Mouse (Mus musculus) heart, embryonic 10.5 days (tissue): ENCODE results near the gene Arpp21. TPM values are rescaled to one million over a fixed set of nuclear protein-coding genes. Genes with fewer than 3 reads are reported as not detected.

ENCODE experiments used
- DNase-seq: peaks from one replicate; pipeline ENCODE4 v3.0.0-alpha.2; 2017; ENCODE audit warnings: low spot score
- H3K27ac ChIP-seq: fragments of 300-500 bp; sonication (generic); 2 replicates; pipeline ENCODE4 v1.5.1; 2016; ENCODE audit warnings: mild to moderate bottlenecking
- H3K27me3 ChIP-seq: fragments of 300-500 bp; sonication (generic); 2 replicates; pipeline ENCODE4 v1.6.1; 2016; ENCODE audit warnings: mild to moderate bottlenecking; ENCODE audit not compliant: poor library complexity, insufficient read depth, severe bottlenecking
- H3K36me3 ChIP-seq: fragments of 300-500 bp; sonication (generic); 2 replicates; pipeline ENCODE4 v1.6.1; 2016; ENCODE audit warnings: mild to moderate bottlenecking, moderate library complexity
- H3K4me1 ChIP-seq: fragments of 300-500 bp; sonication (generic); 2 replicates; pipeline ENCODE4 v1.6.1; 2016; ENCODE audit warnings: mild to moderate bottlenecking
- H3K4me3 ChIP-seq: fragments of 300-500 bp; sonication (generic); 2 replicates; pipeline ENCODE4 v1.5.1; 2016; ENCODE audit warnings: mild to moderate bottlenecking, moderate library complexity
- H3K9me3 ChIP-seq: fragments of 300-500 bp; sonication (generic); 2 replicates; pipeline ENCODE4 v1.6.1; 2016; ENCODE audit warnings: mild to moderate bottlenecking, moderate library complexity
- WGBS: fragments of 180-500 bp; shearing (Covaris S2); methylation state at CpG from one replicate; pipeline ENCODE4 v1.1.7; 2016; 5-methylcytosine and 5-hydroxymethylcytosine counted together
- polyA plus RNA-seq: library from polyadenylated mRNA; unstranded; fragments of >200 nt; fragmentation: Nextera tagmentation; extraction: Ambion mirVana; gene quantifications from 2 replicates; pipeline ENCODE4 v1.2.1, GENCODE M21; 2016

Arpp21 gene
- polyA plus RNA-seq, 1 experiment from 2014 or later: 1.8 TPM

DNA sequence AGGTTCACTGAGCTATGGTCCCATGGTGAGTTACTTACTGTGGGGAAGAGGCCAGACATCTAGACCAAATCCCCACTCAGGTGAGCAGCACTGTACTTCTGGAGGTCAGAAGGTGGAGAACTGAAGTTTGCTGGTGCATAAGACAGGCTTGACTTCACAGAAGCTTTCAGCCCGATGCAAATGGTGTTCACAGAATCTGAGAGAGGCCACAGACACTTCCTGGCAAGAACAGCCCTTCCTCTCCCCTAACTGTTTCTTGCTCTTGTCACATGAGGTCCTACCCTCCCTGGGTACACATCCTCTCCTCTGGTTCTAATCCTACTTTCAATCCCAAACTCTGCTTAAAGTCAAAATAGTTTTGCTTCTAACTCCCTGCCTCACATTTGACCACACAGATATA is 9.2 kb downstream of the Arpp21 start:
- no peaks in the 10 kb centered on the region for H3K36me3 ChIP-seq
- 52% methylated on average over 1 of the region's 1 CpGs for WGBS

DNA sequence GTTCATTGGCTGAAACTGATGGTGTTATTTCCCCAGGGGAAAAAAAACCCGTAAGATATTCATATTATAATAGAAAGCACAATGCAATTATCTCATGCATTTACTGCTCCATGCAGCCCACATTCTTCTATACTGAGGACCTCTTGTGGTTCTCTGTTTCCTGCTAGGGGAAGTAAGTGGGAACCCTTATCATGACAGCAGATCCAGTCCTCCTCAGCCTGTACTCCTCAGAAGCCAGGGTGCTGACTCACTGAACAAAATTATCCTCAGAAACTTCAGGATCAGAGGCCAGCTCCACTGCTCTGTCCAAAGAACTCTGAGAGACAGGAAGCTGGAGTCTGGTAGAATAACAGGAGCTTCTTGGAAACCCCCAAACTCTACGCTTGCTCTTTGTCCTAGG is 10.7 kb downstream of the Arpp21 start:
- Histone ChIP-seq H3K27me3 (no peaks in the 10 kb centered on the region), H3K27ac (no peak overlapping the region), H3K9me3 (no peaks in the 10 kb centered on the region), H3K4me1 (peaks cover 6% of the 10 kb centered on the region; the same call in 1 of the 2 replicates), H3K36me3 (no peaks in the 10 kb centered on the region), H3K4me3 (no peak overlapping the region)
- 66% methylated on average over 2 of the region's 2 CpGs for WGBS
- no peak for DNase-seq

More for the DNA sequence above, 9.2 kb downstream of the Arpp21 start:
- Histone ChIP-seq H3K9me3 (no peaks in the 10 kb centered on the region), H3K4me1 (peaks cover 6% of the 10 kb centered on the region; the same call in 1 of the 2 replicates), H3K4me3 (no peak overlapping the region), H3K27me3 (peaks cover 10% of the 10 kb centered on the region), H3K27ac (no peak overlapping the region)
- DNase-seq: no peak

DNA sequence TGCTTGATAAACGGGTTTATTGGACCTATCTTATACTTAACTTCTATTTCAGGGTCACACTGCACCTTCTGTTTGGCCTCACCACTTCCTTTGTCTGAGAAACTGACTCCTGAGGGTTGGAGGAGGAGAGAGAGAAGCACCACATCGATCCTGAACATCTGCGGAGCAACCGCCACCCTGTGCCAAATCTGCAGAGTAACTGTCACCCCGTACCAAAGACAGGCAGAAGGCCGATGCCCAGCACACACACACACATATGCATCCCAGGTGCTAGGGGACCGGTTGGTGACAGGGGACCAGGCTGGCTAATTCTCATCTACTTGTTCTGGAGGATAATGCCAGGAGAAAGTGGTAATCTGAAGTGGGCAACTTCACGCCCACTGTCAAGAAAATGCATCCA is 16.4 kb downstream of the Arpp21 start:
- Histone ChIP-seq H3K4me3 (no peak overlapping the region), H3K9me3 (no peaks in the 10 kb centered on the region), H3K4me1 (no peaks in the 10 kb centered on the region), H3K27ac (no peak overlapping the region), H3K27me3 (0 out of 2 replicates have a peak, but pooled peaks cover 3% of the 10 kb centered on the region), H3K36me3 (no peaks in the 10 kb centered on the region)
- no peak for DNase-seq
- WGBS: 79% methylated on average over 8 of the region's 8 CpGs

DNA sequence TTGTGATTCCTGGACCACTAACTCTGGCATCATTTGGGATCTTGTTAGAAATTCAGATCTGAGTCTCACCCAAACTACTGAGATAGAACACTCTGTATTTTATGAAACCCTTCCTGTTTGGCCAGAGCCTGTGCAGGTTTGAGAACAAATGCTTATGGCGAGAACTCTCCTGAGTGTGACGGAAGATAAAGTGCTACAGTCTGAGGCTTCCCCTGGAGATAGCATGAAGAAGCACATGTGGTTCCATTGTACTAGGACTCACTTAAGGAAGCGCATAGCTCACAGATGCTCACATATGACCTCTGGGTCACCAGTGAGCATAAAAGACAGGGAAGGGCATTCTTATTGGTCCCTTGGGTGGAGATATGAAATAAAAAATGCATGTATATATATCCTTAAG is 17.5 kb downstream of the Arpp21 start:
- WGBS: 76% methylated on average over 3 of the region's 3 CpGs
- Histone ChIP-seq H3K9me3 (no peaks in the 10 kb centered on the region), H3K36me3 (no peaks in the 10 kb centered on the region), H3K4me3 (no peak overlapping the region), H3K27me3 (0 out of 2 replicates have a peak, but pooled peaks cover 3% of the 10 kb centered on the region), H3K27ac (no peak overlapping the region), H3K4me1 (no peaks in the 10 kb centered on the region)
- no peak for DNase-seq

DNA sequence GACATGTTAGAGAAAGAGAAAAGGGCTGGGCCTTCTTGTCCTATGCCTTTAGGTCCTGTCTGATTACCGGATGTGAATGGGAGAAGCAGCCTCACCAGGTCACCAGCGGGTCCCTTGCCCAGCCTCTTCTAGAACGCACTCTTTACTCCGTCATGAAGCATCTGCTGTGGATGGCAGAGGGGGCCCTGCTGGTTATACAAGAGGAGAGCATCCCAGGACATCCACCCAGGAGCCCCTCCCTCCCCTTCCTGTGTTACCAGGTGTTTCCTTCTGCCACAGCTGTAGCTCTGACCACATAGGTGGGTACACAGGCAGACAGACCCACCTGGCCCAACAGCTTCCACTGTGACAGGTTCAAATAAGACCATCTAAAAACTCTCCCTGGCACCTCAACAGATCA is 18.6 kb downstream of the Arpp21 start:
- no peaks in the 10 kb centered on the region for H3K4me1 ChIP-seq
- no peaks in the 10 kb centered on the region for H3K9me3 ChIP-seq
- no peak overlapping the region for H3K4me3 ChIP-seq
- H3K36me3 ChIP-seq: no peaks in the 10 kb centered on the region
- 82% methylated on average over 4 of the region's 4 CpGs for WGBS
- H3K27ac ChIP-seq: no peak overlapping the region
- 0 out of 2 replicates have a peak, but pooled peaks cover 3% of the 10 kb centered on the region for H3K27me3 ChIP-seq
- DNase-seq: no peak

DNA sequence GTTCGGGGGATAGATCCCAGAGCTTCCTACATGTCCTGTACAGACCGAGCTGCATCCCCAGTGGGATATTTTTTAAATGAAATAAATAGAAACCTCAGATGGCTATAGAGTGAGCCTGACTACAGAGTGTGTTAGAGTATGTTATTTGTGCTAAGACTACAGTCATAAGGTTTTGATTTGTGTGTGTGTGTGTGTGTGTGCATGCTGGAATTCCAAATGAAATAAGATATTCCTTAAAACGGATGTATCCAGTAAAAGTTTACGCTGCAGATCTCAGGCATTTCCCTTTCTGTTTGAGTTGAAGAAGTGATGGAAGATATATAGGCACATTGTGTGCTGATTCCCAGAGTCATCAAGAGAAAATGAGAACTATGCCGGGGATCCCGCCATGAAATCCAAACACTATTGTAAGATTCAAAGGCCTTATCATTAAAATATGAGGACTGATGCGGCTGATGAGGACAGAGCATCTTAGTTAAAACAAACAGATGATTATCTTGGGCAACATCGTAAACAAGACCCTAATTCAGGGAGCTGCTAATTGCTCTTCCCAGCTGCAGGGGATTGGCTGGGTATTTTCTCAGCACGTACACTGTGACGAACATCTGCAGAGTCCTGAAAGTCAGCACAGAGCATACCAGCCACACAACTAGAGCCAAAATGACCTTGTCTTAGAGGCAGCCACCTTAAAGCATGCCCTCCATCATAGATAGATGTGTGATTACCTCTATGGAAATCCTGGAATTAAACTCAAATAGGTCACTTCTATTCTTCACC is 20.5 kb downstream of the Arpp21 start:
- no peak overlapping the region for H3K4me3 ChIP-seq
- WGBS: 72% methylated on average over 10 of the region's 10 CpGs
- H3K4me1 ChIP-seq: no peaks in the 10 kb centered on the region
- no peaks in the 10 kb centered on the region for H3K36me3 ChIP-seq
- DNase-seq: no peak
- 0 out of 2 replicates have a peak, but pooled peaks cover 3% of the 10 kb centered on the region for H3K27me3 ChIP-seq
- no peak overlapping the region for H3K27ac ChIP-seq
- no peaks in the 10 kb centered on the region for H3K9me3 ChIP-seq

DNA sequence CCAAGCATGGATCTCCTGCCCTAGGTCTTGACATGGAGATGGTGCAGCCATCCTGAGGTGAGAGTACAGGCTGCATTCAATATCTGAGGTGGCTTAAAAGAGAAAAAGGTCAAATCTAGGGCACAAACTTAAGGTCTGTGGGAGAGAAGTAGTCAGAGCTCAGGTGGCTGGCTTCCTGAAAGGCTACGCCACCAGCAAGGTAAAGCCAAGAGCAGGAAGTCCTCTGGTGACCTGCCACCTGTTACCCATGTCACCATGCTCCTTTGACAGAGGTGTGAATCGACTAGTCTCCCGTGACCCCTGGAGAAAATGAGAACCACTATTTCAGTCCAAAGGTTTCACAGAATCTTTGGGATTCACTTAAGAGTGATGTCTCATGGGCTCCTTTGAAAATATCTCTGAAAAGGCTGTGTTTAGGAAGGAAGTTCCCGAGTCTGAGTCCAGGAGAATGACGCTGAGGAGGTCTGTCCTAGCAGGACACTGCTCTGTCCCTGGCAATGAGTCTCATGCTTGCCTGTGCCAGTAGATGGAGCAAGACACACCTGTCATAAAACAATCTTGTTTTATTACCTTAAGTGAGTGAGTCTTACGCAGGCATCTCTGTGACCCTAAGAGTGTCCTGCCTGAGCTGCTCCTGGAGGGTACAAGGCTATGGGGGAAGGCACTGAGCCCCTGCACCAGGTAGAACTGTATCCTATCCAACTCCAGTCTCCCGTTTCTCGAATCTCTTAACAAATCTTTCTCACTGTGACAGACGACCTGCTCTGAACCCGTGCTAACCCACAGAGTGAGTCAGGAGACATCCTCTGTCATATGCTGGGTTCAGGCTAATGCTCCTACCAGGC is 22.1 kb downstream of the Arpp21 start:
- no peaks in the 10 kb centered on the region for H3K4me1 ChIP-seq
- H3K4me3 ChIP-seq: no peak overlapping the region
- H3K27ac ChIP-seq: no peak overlapping the region
- no peaks in the 10 kb centered on the region for H3K9me3 ChIP-seq
- 0 out of 2 replicates have a peak, but pooled peaks cover 3% of the 10 kb centered on the region for H3K27me3 ChIP-seq
- 64% methylated on average over 10 of the region's 10 CpGs for WGBS
- no peak for DNase-seq
- H3K36me3 ChIP-seq: no peaks in the 10 kb centered on the region

DNA sequence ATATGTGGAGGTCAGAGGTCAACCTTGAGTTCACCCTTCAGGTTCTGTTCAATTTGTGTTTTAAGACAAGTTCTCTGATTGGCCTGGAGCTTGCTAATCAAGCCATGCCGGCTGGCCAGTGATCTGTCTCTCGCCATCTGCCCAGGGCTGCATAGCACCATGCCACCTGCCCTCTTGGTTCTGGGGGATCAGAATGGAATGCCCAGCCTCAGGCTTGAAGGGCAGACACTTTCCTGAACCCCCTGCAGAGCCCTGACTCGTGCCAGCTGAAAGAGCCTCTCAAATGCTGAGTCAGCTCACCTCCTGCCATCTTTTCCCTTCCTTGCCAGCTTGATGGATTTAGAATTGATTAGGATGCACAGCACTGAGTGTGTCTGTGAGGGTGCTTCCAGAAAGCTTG is 25.9 kb downstream of the Arpp21 start:
- no peak overlapping the region for H3K4me3 ChIP-seq
- WGBS: 59% methylated on average over 3 of the region's 3 CpGs
- no peaks in the 10 kb centered on the region for H3K27me3 ChIP-seq
- no peaks in the 10 kb centered on the region for H3K36me3 ChIP-seq
- H3K27ac ChIP-seq: no peak overlapping the region
- no peaks in the 10 kb centered on the region for H3K9me3 ChIP-seq
- H3K4me1 ChIP-seq: peaks cover 5% of the 10 kb centered on the region
- no peak for DNase-seq

DNA sequence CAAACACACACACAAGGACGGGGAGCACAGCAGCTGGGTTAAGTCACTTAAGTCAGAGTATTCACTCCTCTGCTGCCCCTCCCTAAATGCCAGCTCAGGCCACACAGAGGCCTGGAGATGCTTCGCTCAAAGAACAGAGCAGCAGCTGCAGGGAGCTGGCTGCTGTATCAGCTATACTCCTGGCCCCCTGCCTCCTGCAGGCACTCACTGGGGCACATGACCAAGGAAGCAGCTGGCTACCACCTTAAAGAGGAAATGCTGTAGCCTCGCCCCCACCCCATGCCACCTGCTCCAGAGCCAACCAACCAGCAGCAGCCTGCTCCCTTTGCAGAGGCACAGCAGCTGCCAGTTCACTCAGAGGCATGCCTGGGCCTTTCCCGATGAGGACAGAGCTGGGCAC is 28.0 kb downstream of the Arpp21 start:
- Histone ChIP-seq H3K4me1 (peaks cover 5% of the 10 kb centered on the region), H3K9me3 (no peaks in the 10 kb centered on the region), H3K36me3 (no peaks in the 10 kb centered on the region), H3K27me3 (no peaks in the 10 kb centered on the region), H3K4me3 (no peak overlapping the region), H3K27ac (peak overlapping the region; percentile 42; the same call in 1 of the 2 replicates)
- WGBS: 41% methylated on average over 4 of the region's 4 CpGs
- DNase-seq: no peak

DNA sequence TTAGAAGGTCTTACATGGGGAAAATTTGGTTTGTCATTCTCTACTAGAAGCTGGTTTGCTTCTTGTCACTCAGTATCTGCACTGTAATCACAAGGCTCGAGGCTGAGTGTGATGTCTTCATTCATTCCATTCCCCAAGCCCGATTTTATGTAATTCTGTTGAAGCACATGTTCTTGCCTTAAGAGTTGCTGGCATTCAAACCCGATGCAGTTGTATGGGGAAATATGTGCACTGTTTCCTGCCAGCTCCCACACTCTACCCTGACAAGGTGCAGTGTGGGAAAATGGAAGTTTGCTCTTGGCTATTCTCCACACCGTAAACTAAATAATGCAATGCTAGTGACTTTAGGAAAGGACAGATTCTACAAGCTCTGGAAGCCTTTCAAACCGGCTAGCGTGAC is 37.4 kb downstream of the Arpp21 start:
- WGBS: 78% methylated on average over 6 of the region's 6 CpGs
- H3K27me3 ChIP-seq: no peaks in the 10 kb centered on the region
- no peak for DNase-seq
- H3K27ac ChIP-seq: no peak overlapping the region
- no peak overlapping the region for H3K4me3 ChIP-seq
- no peaks in the 10 kb centered on the region for H3K9me3 ChIP-seq
- H3K4me1 ChIP-seq: no peaks in the 10 kb centered on the region
- no peaks in the 10 kb centered on the region for H3K36me3 ChIP-seq

DNA sequence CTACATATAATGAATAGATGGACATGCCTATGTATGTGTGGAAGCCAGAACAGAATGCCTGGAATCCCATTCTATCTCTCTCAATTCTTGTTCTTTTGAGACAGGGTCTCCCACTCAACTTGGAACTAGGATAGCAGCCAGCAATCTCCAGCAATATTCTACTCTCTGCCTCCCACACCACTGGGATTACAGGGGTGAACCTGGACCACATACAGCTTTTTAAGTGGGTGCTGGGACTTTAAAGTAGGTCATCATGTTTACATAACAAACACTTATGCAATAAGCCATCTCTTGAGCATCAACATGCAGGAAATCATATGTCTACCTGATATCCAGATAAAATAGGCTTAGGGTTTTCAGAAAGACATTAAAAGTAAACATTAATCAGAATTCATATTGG is 41.7 kb downstream of the Arpp21 start:
- no peaks in the 10 kb centered on the region for H3K9me3 ChIP-seq
- H3K27ac ChIP-seq: no peak overlapping the region
- H3K27me3 ChIP-seq: no peaks in the 10 kb centered on the region
- H3K36me3 ChIP-seq: no peaks in the 10 kb centered on the region
- H3K4me3 ChIP-seq: no peak overlapping the region
- DNase-seq: no peak
- no peaks in the 10 kb centered on the region for H3K4me1 ChIP-seq

DNA sequence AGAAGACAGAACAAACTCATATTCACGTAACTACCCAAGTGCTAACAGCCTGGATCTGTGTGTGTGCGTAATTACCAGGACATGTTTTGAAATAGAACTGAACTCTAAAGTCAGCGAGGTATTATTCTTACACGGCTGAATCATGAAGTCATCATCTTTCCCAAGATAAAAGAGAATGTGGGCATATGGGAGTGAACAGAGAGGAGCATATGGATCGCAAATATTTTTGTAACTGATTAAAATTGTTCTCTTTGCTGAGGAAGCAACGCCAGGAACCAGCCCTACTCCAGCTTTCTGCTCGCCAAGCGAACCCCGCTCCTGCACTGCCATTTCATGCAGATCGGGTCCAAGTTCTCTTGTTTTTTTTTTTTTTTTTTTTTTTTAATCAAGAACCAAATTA is 46.3 kb downstream of the Arpp21 start:
- no peaks in the 10 kb centered on the region for H3K9me3 ChIP-seq
- H3K36me3 ChIP-seq: no peaks in the 10 kb centered on the region
- WGBS: 90% methylated on average over 10 of the region's 10 CpGs
- no peak overlapping the region for H3K4me3 ChIP-seq
- no peak for DNase-seq
- peaks cover 16% of the 10 kb centered on the region for H3K4me1 ChIP-seq
- no peak overlapping the region for H3K27ac ChIP-seq
- H3K27me3 ChIP-seq: peaks cover 9% of the 10 kb centered on the region; the same call in 1 of the 2 replicates

DNA sequence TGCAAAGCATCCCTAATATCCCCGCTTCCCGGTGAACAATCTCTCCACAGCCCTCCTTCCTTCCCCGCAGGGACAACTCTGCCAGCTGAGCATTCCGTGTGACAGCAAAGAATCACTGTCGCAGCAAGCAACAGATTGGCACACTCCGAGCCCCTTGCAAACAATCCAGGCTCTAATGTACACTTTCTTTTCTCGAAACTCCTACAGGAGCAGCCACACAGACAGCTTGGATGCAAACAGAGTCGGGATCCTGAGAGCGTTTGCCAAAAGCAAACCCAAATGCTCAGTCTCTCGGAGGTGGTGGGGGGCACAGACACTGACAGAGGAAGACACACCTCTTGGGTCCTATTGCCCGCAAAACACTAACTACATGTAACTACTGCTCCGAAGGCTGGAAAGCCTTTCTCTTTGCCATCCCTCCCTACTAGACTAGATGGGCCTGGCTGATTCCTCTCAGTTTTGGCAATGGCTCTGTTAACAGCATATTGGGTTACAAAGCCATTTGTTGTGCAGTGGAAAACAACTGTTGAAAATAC is 47.3 kb downstream of the Arpp21 start:
- peak; percentile 64 for DNase-seq
- Histone ChIP-seq H3K27ac (no peak overlapping the region), H3K4me1 (peaks cover 16% of the 10 kb centered on the region), H3K4me3 (no peak overlapping the region), H3K27me3 (peaks cover 9% of the 10 kb centered on the region; the same call in 1 of the 2 replicates), H3K9me3 (no peaks in the 10 kb centered on the region), H3K36me3 (no peaks in the 10 kb centered on the region)
- 64% methylated on average over 12 of the region's 12 CpGs for WGBS
